Mouse (Mus musculus) hindbrain, embryonic 14.5 days (tissue): ENCODE measurements around the gene Mmp11. TPM values are rescaled to one million over a fixed set of nuclear protein-coding genes. Genes with fewer than 3 reads are reported as not detected.

Experiments
- ATAC-seq: fragments of 200-750 bp; cut with Nextera tagmentation; 2 replicates; pipeline ENCODE4 v1.8.0; 2017; ENCODE audit warnings: moderate number of reproducible peaks, mild to moderate bottlenecking, moderate TSS enrichment, moderate library complexity; ENCODE audit not compliant: low FRiP score
- DNase-seq: peaks from one replicate; pipeline ENCODE4 v3.0.0-alpha.2; 2015; ENCODE audit warnings: low spot score
- H3K27ac ChIP-seq: fragments of 300-500 bp; sonication (generic); 2 replicates; pipeline ENCODE4 v1.5.1; 2014; ENCODE audit warnings: mild to moderate bottlenecking, moderate library complexity
- H3K27me3 ChIP-seq: fragments of 300-500 bp; sonication (generic); 2 replicates; pipeline ENCODE4 v1.6.1; 2014; ENCODE audit warnings: mild to moderate bottlenecking, low read length, mixed read lengths; ENCODE audit not compliant: control insufficient read depth, insufficient read depth
- H3K36me3 ChIP-seq: fragments of 300-500 bp; sonication (generic); replicated peaks from 2 replicates; pipeline ENCODE4 v1.6.1; 2014; ENCODE audit not compliant: control insufficient read depth, insufficient read depth
- H3K4me1 ChIP-seq: fragments of 300-500 bp; sonication (generic); replicated peaks from 2 replicates; pipeline ENCODE4 v1.6.1; 2014; ENCODE audit warnings: antibody characterized with exemption, low read length, mixed read lengths; ENCODE audit not compliant: control insufficient read depth, insufficient read depth
- H3K4me2 ChIP-seq: fragments of 300-500 bp; sonication (generic); replicated peaks from 2 replicates; pipeline ENCODE4 v1.6.1; 2014; ENCODE audit warnings: mild to moderate bottlenecking, moderate library complexity
- H3K4me3 ChIP-seq: fragments of 300-500 bp; sonication (generic); replicated peaks from 2 replicates; pipeline ENCODE4 v1.5.1; 2014; ENCODE audit warnings: mild to moderate bottlenecking, low read length
- H3K9ac ChIP-seq: fragments of 300-500 bp; sonication (generic); 2 replicates; pipeline ENCODE4 v1.6.1; 2014
- H3K9me3 ChIP-seq: fragments of 300-500 bp; sonication (generic); 2 replicates; pipeline ENCODE4 v1.6.1; 2016; ENCODE audit warnings: low read length; ENCODE audit not compliant: control insufficient read depth
- WGBS: fragments of 180-500 bp; shearing (Covaris S2); extraction: QIAGEN DNeasy Blood & Tissue Kit; methylation state at CpG from one replicate; pipeline ENCODE4 v1.1.7; 2014; 5-methylcytosine and 5-hydroxymethylcytosine counted together
- polyA plus RNA-seq: library from polyadenylated mRNA; unstranded; fragments of >200 nt; fragmentation: Nextera tagmentation; extraction: Ambion mirVana; gene quantifications from 2 replicates; pipeline ENCODE4 v1.2.1, GENCODE M21; 2014

Mmp11 gene
- polyA plus RNA-seq, 1 experiment from 2014 or later = 18.0 TPM

- no peak for DNase-seq
- H3K27ac ChIP-seq = no peak overlapping the region
- H3K4me3 ChIP-seq = no peak overlapping the region
- 84% methylated on average over 13 of the region's 13 CpGs for WGBS
- no peak overlapping the region for H3K9ac ChIP-seq
- no peaks in the 10 kb centered on the region for H3K9me3 ChIP-seq
- no peaks in the 10 kb centered on the region for H3K27me3 ChIP-seq
- no peak for ATAC-seq
- H3K4me1 ChIP-seq = peaks cover 19% of the 10 kb centered on the region
- peaks cover 10% of the 10 kb centered on the region; the same call in 1 of the 2 replicates for H3K36me3 ChIP-seq
- H3K4me2 ChIP-seq = no peak overlapping the region
These were observed 9.9 kb downstream of the Mmp11 start for GRCm38 (mm10) chr10:75926396-75926795.

GRCm38 (mm10) chr10:75924324-75924723 lies 12.0 kb downstream of the Mmp11 start:
- DNase-seq = no peak
- H3K4me2 ChIP-seq = no peak overlapping the region
- H3K27ac ChIP-seq = no peak overlapping the region
- peaks cover 25% of the 10 kb centered on the region for H3K4me1 ChIP-seq
- no peak overlapping the region for H3K9ac ChIP-seq
- no peak overlapping the region for H3K4me3 ChIP-seq
- H3K9me3 ChIP-seq = no peaks in the 10 kb centered on the region
- H3K36me3 ChIP-seq = peaks cover 10% of the 10 kb centered on the region; the same call in 1 of the 2 replicates
- H3K27me3 ChIP-seq = no peaks in the 10 kb centered on the region
- no peak for ATAC-seq
- WGBS = 56% methylated on average over 2 of the region's 2 CpGs

GRCm38 (mm10) chr10:75921726-75922560 lies 14.4 kb downstream of the Mmp11 start:
- Histone ChIP-seq H3K36me3 (peaks cover 19% of the 10 kb centered on the region), H3K9me3 (no peaks in the 10 kb centered on the region), H3K4me1 (peaks cover 38% of the 10 kb centered on the region), H3K4me2 (peak overlapping the region; percentile 73), H3K27ac (peak overlapping the region; percentile 97), H3K9ac (peak overlapping the region; percentile 92), H3K27me3 (no peaks in the 10 kb centered on the region), H3K4me3 (peak overlapping the region; percentile 69)
- DNase-seq (peak; percentile 49), ATAC-seq (peak; percentile 62)
- 4% methylated on average over 22 of the region's 22 CpGs for WGBS

- DNase-seq = peak; percentile 98
These were observed 15.1 kb downstream of the Mmp11 start, which contains the start of gene Smarcb1 for GRCm38 (mm10) chr10:75921026-75921725. Smarcb1 (minus strand) TSS chr10:75921617.

GRCm38 (mm10) chr10:75919026-75919425 lies 17.3 kb downstream of the Mmp11 start:
- Histone ChIP-seq H3K4me3 (peak overlapping the region; percentile 7; the same call in 1 of the 2 replicates), H3K36me3 (peaks cover 44% of the 10 kb centered on the region), H3K4me1 (peaks cover 38% of the 10 kb centered on the region), H3K9ac (no peak overlapping the region), H3K9me3 (no peaks in the 10 kb centered on the region), H3K27me3 (no peaks in the 10 kb centered on the region), H3K27ac (no peak overlapping the region), H3K4me2 (peak overlapping the region; percentile 73)
- 76% methylated on average over 5 of the region's 5 CpGs for WGBS
- ATAC-seq = no peak
- DNase-seq = no peak

More at GRCm38 (mm10) chr10:75921026-75921725, 15.1 kb downstream of the Mmp11 start, which contains the start of gene Smarcb1:
- WGBS = under 1% methylated on average over 76 of the region's 76 CpGs
- ATAC-seq = peak; percentile 89
- Histone ChIP-seq H3K4me2 (peak within 1 kb of the TSS; percentile 73), H3K27me3 (no peaks in the 10 kb centered on the region), H3K27ac (peak within 1 kb of the TSS; percentile 97), H3K9ac (peak within 1 kb of the TSS; percentile 92), H3K9me3 (no peaks in the 10 kb centered on the region), H3K4me3 (peak within 1 kb of the TSS; percentile 69), H3K36me3 (peaks cover 27% of the 10 kb centered on the region), H3K4me1 (peaks cover 38% of the 10 kb centered on the region)

- H3K27me3 ChIP-seq = no peaks in the 10 kb centered on the region
- ATAC-seq (no peak), DNase-seq (no peak)
- no peaks in the 10 kb centered on the region for H3K9me3 ChIP-seq
- H3K4me2 ChIP-seq = no peak overlapping the region
- H3K9ac ChIP-seq = no peak overlapping the region
- no peak overlapping the region for H3K4me3 ChIP-seq
- 80% methylated on average over 8 of the region's 8 CpGs for WGBS
- no peak overlapping the region for H3K27ac ChIP-seq
- peaks cover 26% of the 10 kb centered on the region for H3K4me1 ChIP-seq
- H3K36me3 ChIP-seq = peaks cover 61% of the 10 kb centered on the region
These were observed 19.5 kb downstream of the Mmp11 start for GRCm38 (mm10) chr10:75916840-75917239.

GRCm38 (mm10) chr10:75915557-75915956 lies 20.7 kb downstream of the Mmp11 start:
- ATAC-seq (no peak), DNase-seq (no peak)
- Histone ChIP-seq H3K4me1 (peaks cover 25% of the 10 kb centered on the region), H3K27ac (no peak overlapping the region), H3K4me3 (no peak overlapping the region), H3K9ac (no peak overlapping the region), H3K9me3 (no peaks in the 10 kb centered on the region), H3K27me3 (no peaks in the 10 kb centered on the region), H3K36me3 (peaks cover 73% of the 10 kb centered on the region), H3K4me2 (no peak overlapping the region)
- WGBS = 94% methylated on average over 7 of the region's 7 CpGs

GRCm38 (mm10) chr10:75913013-75913589 lies 23.2 kb downstream of the Mmp11 start:
- Histone ChIP-seq H3K27me3 (no peaks in the 10 kb centered on the region), H3K9me3 (no peaks in the 10 kb centered on the region), H3K27ac (no peak overlapping the region), H3K4me2 (no peak overlapping the region), H3K36me3 (peaks cover 87% of the 10 kb centered on the region), H3K9ac (no peak overlapping the region), H3K4me1 (peaks cover under 1% of the 10 kb centered on the region; the same call in 1 of the 2 replicates), H3K4me3 (no peak overlapping the region)
- ATAC-seq (no peak), DNase-seq (no peak)
- WGBS = 80% methylated on average over 6 of the region's 6 CpGs

GRCm38 (mm10) chr10:75910698-75911097 lies 25.6 kb downstream of the Mmp11 start:
- Histone ChIP-seq H3K27me3 (no peaks in the 10 kb centered on the region), H3K4me2 (no peak overlapping the region), H3K4me1 (no peaks in the 10 kb centered on the region), H3K9me3 (no peaks in the 10 kb centered on the region), H3K9ac (no peak overlapping the region), H3K36me3 (peaks cover 89% of the 10 kb centered on the region), H3K27ac (no peak overlapping the region), H3K4me3 (no peak overlapping the region)
- no peak for DNase-seq
- ATAC-seq = no peak
- 85% methylated on average over 2 of the region's 2 CpGs for WGBS
